Mouse (Mus musculus): ENCODE measurements at regions not wholly inside any gene's neighbourhood (a gene's known extent, or its start where the extent isn't known, plus 50 kb on each side); places are given as distances from the start of the nearest gene placed in this dataset.

DNA sequence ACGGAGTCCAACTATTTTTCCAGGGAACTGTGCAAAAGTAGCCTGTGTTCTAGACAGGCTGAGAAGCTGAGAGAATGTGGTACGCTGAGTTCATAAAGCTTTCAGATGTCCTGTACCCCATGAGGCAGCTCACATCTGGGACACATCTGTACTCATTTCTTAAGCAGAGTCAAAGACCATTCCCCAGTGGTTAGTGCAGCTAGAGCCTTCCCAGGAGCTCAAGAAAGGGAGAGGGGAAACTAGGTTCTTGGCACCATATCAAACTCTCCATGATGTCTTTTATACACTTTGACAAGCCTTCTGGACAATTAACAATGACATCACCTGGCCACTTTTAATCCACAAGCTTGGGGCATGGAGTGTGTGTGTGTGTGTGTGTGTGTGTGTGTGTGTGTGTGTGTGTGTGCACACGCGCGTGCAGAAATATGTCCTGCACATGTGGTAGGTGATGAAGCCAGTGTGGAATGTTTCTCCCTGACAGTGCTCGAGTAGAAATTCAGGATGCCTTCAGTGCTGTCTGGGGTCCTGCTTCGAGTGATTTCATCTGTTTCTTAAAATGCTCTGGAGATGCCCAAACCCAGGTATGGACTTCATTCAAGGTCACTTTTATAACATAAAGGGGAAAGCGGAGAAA lies 121.1 kb upstream of the Dock1 start:
- Histone ChIP-seq H3K79me2 (replicated peaks; ENCODE audit: control insufficient read depth, extremely low read depth, insufficient read depth, poor library complexity, severe bottlenecking) (no peaks in the 10 kb centered on the region), H3K4me2 (ENCODE audit: insufficient read depth, low read depth, poor library complexity, severe bottlenecking) (no peak overlapping the region), H3K36me3 (replicated peaks in 1 of 2; ENCODE audit: control insufficient read depth in 1 of 2, insufficient read depth in 1 of 2, low read length in 1 of 2) (no peaks in the 10 kb centered on the region), H3K9ac (ENCODE audit: insufficient read depth, low read depth) (no peak overlapping the region), H3K27ac (ENCODE audit: insufficient read depth, low read depth) (no peak overlapping the region), H3K27me3 (replicated peaks) (no peaks in the 10 kb centered on the region), H3K4me1 (ENCODE audit: control insufficient read depth in 1 of 2, insufficient read depth in 2 of 2) (no peaks in the 10 kb centered on the region), H3K4me3 (replicated peaks in 1 of 3; ENCODE audit: low read depth in 2 of 3, low read length in 2 of 3, poor library complexity in 1 of 3) (no peak overlapping the region), H3K9me3 (replicated peaks; ENCODE audit: low read length) (peaks cover 72% of the 10 kb centered on the region)
- dilution Hi-C loops (cut with MboI; ENCODE audit: extremely low pct_ligation_motif_present, extremely low pct_unique_long_range_greater_than_20kb, low sequenced_read_pairs) = no loop called here
- in situ Hi-C loops (cut with MboI; ENCODE audit: low pct_ligation_motif_present, low pct_unique_long_range_greater_than_20kb, low sequenced_read_pairs) = no loop called here
- TF ChIP-seq USF1 (IDR thresholded peaks at IDR 0.05; ENCODE audit: low read depth, low read length) = no peak
- no peak for TF ChIP-seq MAFK (IDR thresholded peaks at IDR 0.05; ENCODE audit: insufficient replicate concordance, low read length)
- TF ChIP-seq SMC3 (IDR thresholded peaks at IDR 0.05; ENCODE audit: low read depth, low read length) = no peak
- no peak for TF ChIP-seq ZC3H11A (IDR thresholded peaks at IDR 0.05; ENCODE audit: low read depth, low read length)
- TF ChIP-seq E2F4 (IDR thresholded peaks at IDR 0.05; ENCODE audit: insufficient replicate concordance, low read depth, low read length) = no peak
- TF ChIP-seq BHLHE40 (IDR thresholded peaks at IDR 0.05; ENCODE audit: low read depth, low read length) = no peak
- no peak for TF ChIP-seq JUN (IDR thresholded peaks at IDR 0.05; ENCODE audit: insufficient read depth, low read depth, low read length)
- TF ChIP-seq ZMIZ1 (IDR thresholded peaks at IDR 0.05; ENCODE audit: low read depth, low read length) = no peak
- no peak for TF ChIP-seq GABPA (IDR thresholded peaks at IDR 0.05; ENCODE audit: insufficient replicate concordance, low read depth, low read length)
- TF ChIP-seq POLR2AphosphoS2 (IDR thresholded peaks at IDR 0.05; ENCODE audit: low read depth, low read length) = no peak
- TF ChIP-seq MYC (IDR thresholded peaks at IDR 0.05; ENCODE audit: low read depth, low read length) = no peak
- no peak for TF ChIP-seq EP300 (IDR thresholded peaks at IDR 0.05; ENCODE audit: low read length)
- TF ChIP-seq CHD1 (IDR thresholded peaks at IDR 0.05; ENCODE audit: low read depth, low read length) = no peak
- no peak for TF ChIP-seq ETS1 (conservative IDR thresholded peaks at IDR 0.05; ENCODE audit: low read depth, low read length)
- TF ChIP-seq KAT2A (IDR thresholded peaks at IDR 0.05; ENCODE audit: insufficient replicate concordance, low read length) = no peak
- TF ChIP-seq ZNF384 (IDR thresholded peaks at IDR 0.05; ENCODE audit: low read depth, low read length) = no peak
- no peak for TF ChIP-seq RCOR1 (conservative IDR thresholded peaks at IDR 0.05; ENCODE audit: low read depth, low read length)
- TF ChIP-seq IRF4 (IDR thresholded peaks at IDR 0.05; ENCODE audit: low read depth, low read length) = no peak
- no peak for DNase-seq (ENCODE audit: extremely low read depth)

GRCm38 (mm10) chr7:134550221-134550809 lies 120.1 kb upstream of the Dock1 start:
- Histone ChIP-seq H3K79me2 (replicated peaks; ENCODE audit: control insufficient read depth, extremely low read depth, insufficient read depth, poor library complexity, severe bottlenecking) (no peaks in the 10 kb centered on the region), H3K36me3 (replicated peaks in 1 of 2; ENCODE audit: control insufficient read depth in 1 of 2, insufficient read depth in 1 of 2, low read length in 1 of 2) (no peaks in the 10 kb centered on the region), H3K4me3 (replicated peaks in 1 of 3; ENCODE audit: low read depth in 2 of 3, low read length in 2 of 3, poor library complexity in 1 of 3) (no peak overlapping the region), H3K9me3 (replicated peaks; ENCODE audit: low read length) (peaks cover 69% of the 10 kb centered on the region), H3K27me3 (replicated peaks) (no peaks in the 10 kb centered on the region), H3K9ac (ENCODE audit: insufficient read depth, low read depth) (no peak overlapping the region), H3K4me1 (ENCODE audit: control insufficient read depth in 1 of 2, insufficient read depth in 2 of 2) (no peaks in the 10 kb centered on the region), H3K4me2 (ENCODE audit: insufficient read depth, low read depth, poor library complexity, severe bottlenecking) (no peak overlapping the region), H3K27ac (ENCODE audit: insufficient read depth, low read depth) (no peak overlapping the region)
- in situ Hi-C loops (cut with MboI; ENCODE audit: low pct_ligation_motif_present, low pct_unique_long_range_greater_than_20kb, low sequenced_read_pairs) (no loop called here), dilution Hi-C loops (cut with MboI; ENCODE audit: extremely low pct_ligation_motif_present, extremely low pct_unique_long_range_greater_than_20kb, low sequenced_read_pairs) (no loop called here)
- no peak for DNase-seq (ENCODE audit: extremely low read depth)
- TF ChIP-seq MAFK (IDR thresholded peaks at IDR 0.05; ENCODE audit: insufficient replicate concordance, low read length) (no peak), UBTF (IDR thresholded peaks at IDR 0.05; ENCODE audit: low read depth, low read length) (no peak), JUN (IDR thresholded peaks at IDR 0.05; ENCODE audit: insufficient read depth, low read depth, low read length) (no peak), NRF1 (IDR thresholded peaks at IDR 0.05; ENCODE audit: low read depth, low read length) (no peak), ZNF384 (IDR thresholded peaks at IDR 0.05; ENCODE audit: low read depth, low read length) (no peak), EP300 (IDR thresholded peaks at IDR 0.05; ENCODE audit: low read length) (no peak), SMC3 (IDR thresholded peaks at IDR 0.05; ENCODE audit: low read depth, low read length) (no peak), SIN3A (IDR thresholded peaks at IDR 0.05; ENCODE audit: low read length) (no peak), CTCF (conservative IDR thresholded peaks at IDR 0.05 in 1 of 2, IDR thresholded peaks at IDR 0.05 in 1 of 2; ENCODE audit: low read depth in 2 of 2, low read length in 2 of 2) (no peak)
